Mouse (Mus musculus) myocyte (in vitro differentiated cells): ENCODE results near the gene Atp6v0d1. TPM values are rescaled to one million over a fixed set of nuclear protein-coding genes. Genes with fewer than 3 reads are reported as not detected.
"Not testable (repeated sequence)": the region's sequence is repeated elsewhere in the genome, so short reads cannot be mapped to it uniquely, and the experiment has no call there.

Source experiments
- H3K27me3 ChIP-seq: one replicate; pipeline ENCODE4 v1.6.1; 2011; ENCODE audit not compliant: control insufficient read depth, insufficient read depth, insufficient read length
- H3K36me3 ChIP-seq: one replicate; pipeline ENCODE4 v1.6.1; 2011; ENCODE audit not compliant: control insufficient read depth, insufficient read depth
- H3K4me2 ChIP-seq: one replicate; pipeline ENCODE4 v1.6.1; 2011; ENCODE audit warnings: low read depth, control low read depth
- H3K4me3 ChIP-seq: one replicate; pipeline ENCODE4 v1.5.1; 2011; ENCODE audit warnings: mild to moderate bottlenecking, control low read depth, moderate library complexity
- H3K79me2 ChIP-seq: one replicate; pipeline ENCODE4 v1.6.1; 2011; ENCODE audit not compliant: control insufficient read depth, insufficient read depth
- H3ac ChIP-seq: one replicate; pipeline ENCODE4 v1.6.1; 2011; ENCODE audit not compliant: control insufficient read depth, insufficient read length
- CEBPB ChIP-seq: IDR thresholded peaks from 2 replicates; pipeline ENCODE4 v1.6.1; 2011; ENCODE audit warnings: mild to moderate bottlenecking, moderate library complexity; ENCODE audit not compliant: poor library complexity, insufficient read depth, severe bottlenecking
- E2F4 ChIP-seq: IDR thresholded peaks from one replicate; pipeline ENCODE4 v1.6.1; 2011; ENCODE audit warnings: mild to moderate bottlenecking, control low read depth, moderate library complexity; ENCODE audit not compliant: insufficient read depth
- MAX ChIP-seq: IDR thresholded peaks from one replicate; pipeline ENCODE4 v1.6.1; 2011; ENCODE audit warnings: low read depth, mild to moderate bottlenecking, control low read depth
- MYOD1 ChIP-seq, 3 experiments: IDR thresholded peaks; one replicate each; pipeline ENCODE4 v1.6.1; 2011; ENCODE audit warnings: control low read depth in 2 of 3, low read depth in 2 of 3, mild to moderate bottlenecking in 2 of 3, moderate library complexity in 1 of 3; ENCODE audit not compliant: insufficient read length in 2 of 3, control insufficient read depth in 1 of 3
- MYOG ChIP-seq, 3 experiments: IDR thresholded peaks; one replicate each; pipeline ENCODE4 v1.6.1; 2011; ENCODE audit warnings: control low read depth in 2 of 3, low read depth in 2 of 3, mild to moderate bottlenecking in 2 of 3; ENCODE audit not compliant: insufficient read length in 2 of 3, control insufficient read depth in 1 of 3, insufficient read depth in 1 of 3
- POLR2A ChIP-seq: IDR thresholded peaks from one replicate; pipeline ENCODE4 v1.6.1; 2011; ENCODE audit warnings: low read depth, mild to moderate bottlenecking, control low read depth, moderate library complexity; ENCODE audit not compliant: insufficient read length
- POLR2AphosphoS2 ChIP-seq: IDR thresholded peaks from one replicate; pipeline ENCODE4 v1.6.1; 2011; ENCODE audit warnings: low read depth, control low read depth; ENCODE audit not compliant: insufficient read length
- REST ChIP-seq: IDR thresholded peaks from one replicate; pipeline ENCODE4 v1.6.1; 2011; ENCODE audit warnings: mild to moderate bottlenecking, control low read depth, moderate library complexity; ENCODE audit not compliant: insufficient read depth, insufficient read length
- SRF ChIP-seq: IDR thresholded peaks from one replicate; pipeline ENCODE4 v1.6.1; 2011; ENCODE audit warnings: low read depth; ENCODE audit not compliant: control insufficient read depth, insufficient read length
- TCF12 ChIP-seq: IDR thresholded peaks from one replicate; pipeline ENCODE4 v1.6.1; 2011; ENCODE audit warnings: mild to moderate bottlenecking, control low read depth; ENCODE audit not compliant: poor library complexity, insufficient read depth, severe bottlenecking
- TCF3 ChIP-seq: IDR thresholded peaks from one replicate; pipeline ENCODE4 v1.6.1; 2011; ENCODE audit warnings: low read depth, control low read depth; ENCODE audit not compliant: insufficient read length
- USF1 ChIP-seq: IDR thresholded peaks from one replicate; pipeline ENCODE4 v1.6.1; 2011; ENCODE audit warnings: low read depth, mild to moderate bottlenecking, control low read depth, moderate library complexity
- polyA plus RNA-seq: library from polyadenylated mRNA; unstranded; fragments of >200 nt; fragmentation: generic; extraction: Trizol; gene quantifications from one replicate; pipeline ENCODE4 v1.2.1, GENCODE M21; 2012; ENCODE audit warnings: missing spikeins

The Atp6v0d1 gene
- polyA plus RNA-seq, 1 experiment, result 126 TPM

DNA sequence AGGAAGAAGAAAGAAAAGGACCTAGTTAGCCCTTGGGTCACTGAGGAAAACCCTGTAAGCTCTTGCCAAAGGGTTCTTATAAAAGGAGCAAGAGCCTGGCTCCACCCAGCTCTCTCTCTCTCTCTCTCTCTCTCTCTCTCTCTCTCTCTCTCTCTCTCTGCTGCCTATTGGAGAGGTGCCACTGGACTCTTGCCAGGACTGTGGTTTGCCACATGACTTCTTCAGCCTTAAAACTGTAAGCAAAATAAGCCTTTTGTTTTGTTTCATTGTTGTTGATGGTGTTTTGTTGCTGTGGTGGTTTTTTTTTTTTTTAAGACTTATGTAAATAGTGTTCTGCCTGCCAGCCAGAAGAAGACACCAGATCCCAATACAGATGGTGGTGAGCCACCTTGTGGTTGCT is 7.6 kb upstream of the Atp6v0d1 start:
- TF ChIP-seq E2F4 (no peak), USF1 (peak; percentile 22), POLR2A (no peak)
- Histone ChIP-seq H3K27me3 (no peaks in the 10 kb centered on the region), H3ac (no peak overlapping the region), H3K79me2 (no peaks in the 10 kb centered on the region), H3K4me3 (no peak overlapping the region), H3K4me2 (no peak overlapping the region), H3K36me3 (no peaks in the 10 kb centered on the region)

DNA sequence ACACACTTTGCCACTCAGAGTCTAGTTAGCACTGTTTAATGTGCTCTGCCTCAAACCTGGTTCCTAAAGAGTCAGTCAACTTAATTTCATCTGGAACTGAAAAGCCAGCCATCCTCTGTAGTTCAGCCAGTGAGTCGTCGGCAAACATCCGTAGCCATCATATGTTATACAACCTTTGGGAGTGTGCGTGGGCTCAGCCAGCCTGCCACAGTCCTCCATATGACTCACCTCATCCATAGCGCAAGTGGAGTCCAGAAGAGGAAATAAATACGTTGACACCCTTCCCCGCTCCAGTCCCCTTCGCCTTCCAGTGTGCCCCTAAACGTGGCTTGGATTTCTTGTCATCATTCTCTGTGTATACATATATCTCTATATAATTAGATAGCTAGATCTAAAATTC is 6.0 kb upstream of the Atp6v0d1 start:
- no peaks in the 10 kb centered on the region for H3K36me3 ChIP-seq

DNA sequence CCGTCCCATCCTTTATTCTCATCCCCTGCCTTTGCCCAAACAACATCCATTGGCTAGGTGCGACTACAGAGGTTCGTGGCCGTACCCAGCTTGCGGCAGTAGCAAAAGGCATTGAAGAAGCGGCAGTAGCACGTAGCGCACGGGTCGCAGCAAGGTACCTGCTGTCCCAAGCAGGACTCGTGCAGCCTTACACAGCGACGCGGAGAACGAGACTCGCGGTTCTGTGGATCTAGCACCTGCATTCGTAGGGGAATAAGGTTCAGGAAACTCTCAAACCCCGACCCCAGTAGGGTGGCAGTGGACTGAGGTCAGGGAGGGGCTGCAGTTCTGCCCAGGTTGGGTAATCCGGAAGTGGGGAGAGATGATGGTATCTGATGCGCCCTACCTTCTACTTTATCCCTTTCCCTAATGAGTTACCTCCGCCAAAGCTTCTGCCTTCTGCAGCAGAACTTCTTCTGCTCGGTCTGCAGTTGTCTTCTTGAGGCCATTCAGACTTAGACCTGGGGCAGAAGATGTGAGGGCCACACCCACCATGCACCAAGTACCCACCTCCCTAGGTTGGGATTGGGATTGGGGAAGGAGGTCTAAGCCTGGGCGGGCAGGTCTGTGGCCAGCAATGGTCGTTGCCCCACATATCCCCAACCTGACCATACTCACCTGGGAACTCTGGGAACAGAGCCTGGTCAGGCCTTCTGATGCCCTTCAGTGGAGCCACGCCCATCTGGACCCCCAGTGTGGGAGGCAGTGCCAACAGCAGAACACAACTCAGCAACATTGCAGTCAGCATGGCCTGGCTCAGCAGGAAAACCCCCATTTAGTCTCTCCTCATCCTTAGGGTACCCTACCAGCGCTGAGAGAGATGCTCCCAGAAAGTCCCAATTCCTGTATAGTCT is 1.1 kb upstream of the Atp6v0d1 start:
- Histone ChIP-seq H3K27me3 (no peaks in the 10 kb centered on the region), H3ac (peak overlapping the region; percentile 31), H3K4me3 (peak overlapping the region; percentile 68), H3K4me2 (peak overlapping the region; percentile 85), H3K36me3 (no peaks in the 10 kb centered on the region), H3K79me2 (peaks cover 34% of the 10 kb centered on the region)
- TF ChIP-seq MYOD1 (IDR thresholded peaks at IDR 0.05; ENCODE audit: control insufficient read depth in 1 of 3, insufficient read length in 2 of 3, low read depth in 2 of 3) (no peak), TCF3 (no peak), POLR2A (no peak), SRF (no peak), TCF12 (no peak), E2F4 (no peak), CEBPB (no peak), MYOG (IDR thresholded peaks at IDR 0.05; ENCODE audit: control insufficient read depth in 1 of 3, insufficient read depth in 1 of 3, insufficient read length in 2 of 3, low read depth in 2 of 3) (no peak), MAX (no peak), REST (no peak), USF1 (no peak), POLR2AphosphoS2 (no peak)

More for the DNA sequence above, 6.0 kb upstream of the Atp6v0d1 start:
- H3K79me2 ChIP-seq, result no peaks in the 10 kb centered on the region
- H3K27me3 ChIP-seq, result no peaks in the 10 kb centered on the region
- H3ac ChIP-seq, result no peak overlapping the region
- TF ChIP-seq REST, result no peak
- no peak for TF ChIP-seq POLR2AphosphoS2
- TF ChIP-seq TCF12, result no peak
- no peak for TF ChIP-seq MYOG (IDR thresholded peaks at IDR 0.05; ENCODE audit: control insufficient read depth in 1 of 3, insufficient read depth in 1 of 3, insufficient read length in 2 of 3, low read depth in 2 of 3)
- TF ChIP-seq SRF, result no peak
- no peak for TF ChIP-seq MAX
- no peak for TF ChIP-seq TCF3
- no peak for TF ChIP-seq MYOD1 (IDR thresholded peaks at IDR 0.05; ENCODE audit: control insufficient read depth in 1 of 3, insufficient read length in 2 of 3, low read depth in 2 of 3)
- no peak for TF ChIP-seq USF1
- TF ChIP-seq CEBPB, result no peak
- no peak for TF ChIP-seq E2F4
- TF ChIP-seq POLR2A, result no peak
- H3K4me2 ChIP-seq, result peak overlapping the region; percentile 10
- H3K4me3 ChIP-seq, result no peak overlapping the region

DNA sequence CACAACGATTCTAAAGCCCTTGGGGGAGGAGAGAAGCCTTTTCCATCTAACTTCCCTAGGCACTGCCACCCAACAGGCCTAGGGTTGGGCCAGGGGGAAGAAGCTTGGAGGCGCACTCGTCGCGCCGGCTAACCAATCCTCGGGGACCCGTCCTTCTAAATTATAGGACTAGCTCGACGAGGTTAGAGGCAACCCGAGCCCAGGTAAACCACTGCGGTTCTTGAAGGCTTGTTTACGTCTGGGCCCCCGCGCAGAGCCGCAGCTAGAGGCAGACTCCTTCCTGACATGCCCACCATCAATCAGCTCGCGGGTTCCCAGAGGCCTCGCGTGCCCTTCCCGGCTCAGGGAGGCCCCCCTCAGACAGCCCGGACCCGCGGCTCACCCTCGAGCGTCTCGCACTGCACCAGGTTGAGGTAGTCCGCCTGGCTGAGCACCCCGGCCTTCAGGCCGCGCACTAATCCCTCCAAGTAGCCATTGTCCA is 406 bp downstream of the Atp6v0d1 start:
- TF ChIP-seq MAX (no peak), CEBPB (no peak), POLR2A (no peak), REST (no peak), TCF12 (no peak), MYOG (IDR thresholded peaks at IDR 0.05; ENCODE audit: control insufficient read depth in 1 of 3, insufficient read depth in 1 of 3, insufficient read length in 2 of 3, low read depth in 2 of 3) (no peak), POLR2AphosphoS2 (no peak), SRF (no peak), MYOD1 (IDR thresholded peaks at IDR 0.05; ENCODE audit: control insufficient read depth in 1 of 3, insufficient read length in 2 of 3, low read depth in 2 of 3) (no peak), E2F4 (no peak), TCF3 (no peak), USF1 (no peak)
- Histone ChIP-seq H3K4me2 (peak overlapping the region; percentile 74), H3K27me3 (no peaks in the 10 kb centered on the region), H3K4me3 (peak overlapping the region; percentile 68), H3K36me3 (no peaks in the 10 kb centered on the region), H3ac (peak overlapping the region; percentile 31), H3K79me2 (peaks cover 38% of the 10 kb centered on the region)

DNA sequence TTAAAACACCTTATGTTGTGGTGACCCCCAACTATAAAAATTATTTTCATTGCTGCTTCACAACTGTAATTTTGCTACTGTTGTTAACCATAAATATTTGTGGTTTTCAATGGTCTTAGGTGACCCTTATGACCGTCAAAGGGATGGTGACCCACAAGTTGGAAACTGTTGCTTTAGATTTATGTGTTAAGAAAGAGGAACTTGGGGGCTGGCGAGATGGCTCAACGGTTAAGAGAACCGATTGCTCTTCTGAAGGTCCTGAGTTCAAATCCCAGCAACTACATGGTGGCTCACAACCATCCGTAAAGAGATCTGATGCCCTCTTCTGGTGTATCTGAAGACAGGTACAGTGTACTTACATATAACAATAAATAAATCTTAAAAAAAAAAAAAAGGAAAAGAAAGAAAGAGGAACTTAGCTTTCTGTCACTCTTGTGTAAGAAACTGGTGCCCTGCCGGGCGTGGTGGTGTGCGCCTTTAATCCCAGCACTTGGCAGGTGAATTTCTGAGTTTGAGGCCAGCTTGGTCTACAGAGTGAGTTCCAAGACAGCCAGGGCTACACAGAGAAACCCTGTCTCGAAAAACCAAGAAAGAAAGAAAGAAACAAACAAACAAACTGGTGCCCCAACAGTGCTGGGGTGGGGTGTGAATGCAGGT is 1.1 kb downstream of the Atp6v0d1 start:
- not testable (repeated sequence) for H3K36me3 ChIP-seq, H3ac ChIP-seq, H3K27me3 ChIP-seq
- H3K4me3 ChIP-seq, result peak overlapping the region; percentile 68
- peak overlapping the region; percentile 74 for H3K4me2 ChIP-seq
- peaks cover 38% of the 10 kb centered on the region for H3K79me2 ChIP-seq
